Mouse (Mus musculus) heart, embryonic 16.5 days (tissue): ENCODE results near the gene Wdr48. TPM values are rescaled to one million over a fixed set of nuclear protein-coding genes. Genes with fewer than 3 reads are reported as not detected.

Experiments used
- ATAC-seq: fragments of 200-750 bp; cut with Nextera tagmentation; replicated peaks from 2 replicates; pipeline ENCODE4 v1.8.0; 2017; ENCODE audit warnings: moderate number of reproducible peaks; ENCODE audit not compliant: insufficient read depth, low FRiP score; ENCODE audit errors: extremely low read depth
- H3K27ac ChIP-seq: fragments of 300-500 bp; sonication (generic); 2 replicates; pipeline ENCODE4 v1.5.1; 2014; ENCODE audit warnings: mild to moderate bottlenecking, low read length, control low read depth, moderate library complexity
- H3K27me3 ChIP-seq: fragments of 300-500 bp; sonication (generic); 2 replicates; pipeline ENCODE4 v1.6.1; 2014; ENCODE audit warnings: low read length, mixed read lengths; ENCODE audit not compliant: control insufficient read depth, insufficient read depth
- H3K36me3 ChIP-seq: fragments of 300-500 bp; sonication (generic); 2 replicates; pipeline ENCODE4 v1.6.1; 2014; ENCODE audit not compliant: control insufficient read depth, insufficient read depth
- H3K4me1 ChIP-seq: fragments of 300-500 bp; sonication (generic); 2 replicates; pipeline ENCODE4 v1.6.1; 2014; ENCODE audit warnings: low read length, mixed read lengths; ENCODE audit not compliant: control insufficient read depth, insufficient read depth
- H3K4me2 ChIP-seq: fragments of 300-500 bp; sonication (generic); 2 replicates; pipeline ENCODE4 v1.6.1; 2014; ENCODE audit warnings: low read depth, mild to moderate bottlenecking, control low read depth, low read length
- H3K4me3 ChIP-seq: fragments of 300-500 bp; sonication (generic); 2 replicates; pipeline ENCODE4 v1.5.1; 2014; ENCODE audit warnings: mild to moderate bottlenecking, control low read depth, low read length
- H3K9ac ChIP-seq: fragments of 300-500 bp; sonication (generic); 2 replicates; pipeline ENCODE4 v1.6.1; 2014; ENCODE audit warnings: low read length, control low read depth
- H3K9me3 ChIP-seq: fragments of 300-500 bp; sonication (generic); replicated peaks from 2 replicates; pipeline ENCODE4 v1.6.1; 2016; ENCODE audit warnings: low read length; ENCODE audit not compliant: control insufficient read depth
- WGBS: fragments of 180-500 bp; shearing (Covaris S2); extraction: QIAGEN DNeasy Blood & Tissue Kit; methylation state at CpG from one replicate; pipeline ENCODE4 v1.1.7; 2014; 5-methylcytosine and 5-hydroxymethylcytosine counted together
- polyA plus RNA-seq: library from polyadenylated mRNA; unstranded; fragments of >200 nt; fragmentation: Nextera tagmentation; extraction: Ambion mirVana; gene quantifications from 2 replicates; pipeline ENCODE4 v1.2.1, GENCODE M21; 2015

The Wdr48 gene
- polyA plus RNA-seq, 1 experiment from 2014 or later = 36.1 TPM

DNA sequence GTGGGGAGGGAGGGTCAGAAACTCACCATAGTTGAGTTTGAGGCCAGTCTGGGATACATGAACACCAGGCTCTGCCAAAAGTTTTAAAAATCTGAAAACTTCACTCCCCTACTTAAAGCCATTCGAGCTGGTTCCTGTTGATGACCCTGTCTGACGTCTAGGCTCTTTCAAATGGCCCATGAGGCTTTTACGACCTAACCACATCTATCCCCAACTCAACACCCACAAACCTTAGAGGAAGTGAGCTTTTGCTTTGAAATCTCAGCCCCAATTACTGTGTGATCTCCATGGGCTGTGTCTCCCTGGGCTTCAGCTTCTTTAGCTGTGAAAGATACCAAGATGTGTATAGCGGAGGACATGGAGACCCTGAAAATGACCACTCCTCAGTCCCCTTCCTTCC is 43.8 kb downstream of the Wdr48 start:
- Histone ChIP-seq H3K27me3 (no peaks in the 10 kb centered on the region), H3K9me3 (no peaks in the 10 kb centered on the region), H3K27ac (no peak overlapping the region), H3K36me3 (no peaks in the 10 kb centered on the region), H3K4me2 (no peak overlapping the region), H3K4me1 (peaks cover 4% of the 10 kb centered on the region), H3K9ac (no peak overlapping the region), H3K4me3 (no peak overlapping the region)
- WGBS = 74% methylated on average over 4 of the region's 4 CpGs
- ATAC-seq = no peak

DNA sequence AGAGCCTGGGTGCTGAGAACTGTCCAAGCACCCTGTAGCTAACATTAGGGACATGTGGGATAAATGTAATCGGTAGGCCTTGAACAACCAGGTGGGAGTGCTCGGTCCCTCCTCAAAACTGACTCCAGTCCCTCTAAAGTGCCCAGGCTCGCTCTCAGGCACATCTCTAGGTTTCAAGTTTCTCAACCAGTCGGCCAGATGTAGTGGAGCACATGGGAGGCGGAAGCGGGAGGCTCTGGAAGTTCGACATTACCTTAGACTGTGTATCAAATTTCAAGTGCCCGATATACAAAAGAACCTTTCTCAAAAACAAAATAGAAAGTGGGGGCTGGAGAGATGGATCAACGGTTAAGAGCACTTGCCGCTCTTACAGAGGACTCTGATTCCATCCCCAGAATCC is 45.0 kb downstream of the Wdr48 start:
- Histone ChIP-seq H3K9me3 (no peaks in the 10 kb centered on the region), H3K36me3 (no peaks in the 10 kb centered on the region), H3K9ac (no peak overlapping the region), H3K27me3 (no peaks in the 10 kb centered on the region), H3K4me1 (peaks cover 4% of the 10 kb centered on the region), H3K27ac (no peak overlapping the region), H3K4me2 (no peak overlapping the region), H3K4me3 (no peak overlapping the region)
- 73% methylated on average over 10 of the region's 10 CpGs for WGBS
- no peak for ATAC-seq

DNA sequence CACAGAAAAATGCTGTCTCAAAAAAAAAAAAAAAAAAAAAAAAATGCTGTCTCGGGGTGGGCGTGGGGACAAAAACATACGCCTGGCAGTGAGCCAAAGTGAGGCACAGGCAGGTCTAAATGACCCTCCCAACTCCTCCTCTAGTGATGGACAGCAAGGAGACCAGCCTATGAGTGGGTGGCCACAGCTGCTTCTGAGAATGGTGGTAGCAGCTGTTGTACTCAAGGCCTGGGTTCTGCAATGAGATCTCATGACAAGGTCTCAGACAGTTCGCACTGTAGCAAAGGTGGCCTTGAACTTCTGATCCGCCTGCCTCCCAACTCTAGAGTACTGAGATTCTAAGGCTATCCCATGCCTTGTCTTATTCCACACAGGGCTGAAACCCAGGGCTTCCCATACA is 46.7 kb downstream of the Wdr48 start:
- Histone ChIP-seq H3K27ac (no peak overlapping the region), H3K36me3 (no peaks in the 10 kb centered on the region), H3K4me1 (peaks cover 2% of the 10 kb centered on the region), H3K27me3 (no peaks in the 10 kb centered on the region), H3K4me2 (no peak overlapping the region), H3K9ac (no peak overlapping the region), H3K4me3 (no peak overlapping the region), H3K9me3 (no peaks in the 10 kb centered on the region)
- ATAC-seq = no peak
- WGBS = 72% methylated on average over 5 of the region's 5 CpGs

DNA sequence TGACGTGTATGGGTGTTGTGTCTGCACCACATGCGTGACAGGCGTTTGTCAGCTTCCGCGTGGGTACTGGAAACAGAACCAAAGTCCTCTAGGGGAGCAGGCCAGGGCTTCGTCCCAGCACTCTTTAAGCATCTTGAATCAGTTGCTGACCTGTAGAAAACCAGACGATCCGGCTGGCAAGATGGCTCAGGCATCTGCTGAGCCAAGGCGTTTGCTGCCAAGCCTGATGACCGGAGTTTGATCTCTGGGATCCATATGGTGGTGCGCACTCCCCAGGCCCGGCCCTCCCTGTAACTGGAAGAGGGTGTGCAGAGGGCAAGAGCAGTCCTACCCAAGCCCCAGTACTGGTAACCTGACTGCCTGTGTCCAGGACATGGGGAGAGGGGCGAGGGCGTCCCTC is 47.2 kb downstream of the Wdr48 start:
- ATAC-seq = no peak
- H3K36me3 ChIP-seq = no peaks in the 10 kb centered on the region

DNA sequence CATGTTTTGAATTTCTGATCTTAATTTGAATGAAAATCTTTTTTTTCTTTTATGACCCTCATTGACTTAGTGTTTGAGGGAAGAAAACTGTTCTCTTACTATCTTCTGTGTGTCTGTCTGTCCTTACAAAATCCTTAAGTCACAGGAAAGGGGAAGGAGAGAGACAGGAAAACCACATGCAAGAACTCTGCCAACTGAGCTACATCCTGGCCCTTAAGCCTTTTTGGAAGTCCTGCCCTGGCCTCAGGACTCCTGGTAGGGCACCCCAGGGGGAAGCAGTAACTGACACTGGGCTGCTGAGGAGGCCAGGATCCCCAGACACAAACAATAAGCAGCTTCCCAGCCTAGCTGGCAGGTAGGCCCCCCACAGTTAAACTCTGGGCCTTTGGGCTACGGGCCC is 48.6 kb downstream of the Wdr48 start:
- H3K27ac ChIP-seq = no peak overlapping the region
- H3K4me3 ChIP-seq = no peak overlapping the region
- no peak overlapping the region for H3K4me2 ChIP-seq
- no peak for ATAC-seq
- H3K9me3 ChIP-seq = no peaks in the 10 kb centered on the region
- no peaks in the 10 kb centered on the region for H3K36me3 ChIP-seq
- H3K9ac ChIP-seq = no peak overlapping the region
- H3K4me1 ChIP-seq = no peaks in the 10 kb centered on the region
- H3K27me3 ChIP-seq = no peaks in the 10 kb centered on the region
- WGBS = 90% methylated on average over 1 of the region's 1 CpGs

More for the DNA sequence above, 47.2 kb downstream of the Wdr48 start:
- Histone ChIP-seq H3K9ac (no peak overlapping the region), H3K27ac (no peak overlapping the region), H3K9me3 (no peaks in the 10 kb centered on the region), H3K4me2 (no peak overlapping the region), H3K4me3 (no peak overlapping the region), H3K4me1 (no peaks in the 10 kb centered on the region), H3K27me3 (no peaks in the 10 kb centered on the region)
- WGBS = 73% methylated on average over 14 of the region's 14 CpGs

DNA sequence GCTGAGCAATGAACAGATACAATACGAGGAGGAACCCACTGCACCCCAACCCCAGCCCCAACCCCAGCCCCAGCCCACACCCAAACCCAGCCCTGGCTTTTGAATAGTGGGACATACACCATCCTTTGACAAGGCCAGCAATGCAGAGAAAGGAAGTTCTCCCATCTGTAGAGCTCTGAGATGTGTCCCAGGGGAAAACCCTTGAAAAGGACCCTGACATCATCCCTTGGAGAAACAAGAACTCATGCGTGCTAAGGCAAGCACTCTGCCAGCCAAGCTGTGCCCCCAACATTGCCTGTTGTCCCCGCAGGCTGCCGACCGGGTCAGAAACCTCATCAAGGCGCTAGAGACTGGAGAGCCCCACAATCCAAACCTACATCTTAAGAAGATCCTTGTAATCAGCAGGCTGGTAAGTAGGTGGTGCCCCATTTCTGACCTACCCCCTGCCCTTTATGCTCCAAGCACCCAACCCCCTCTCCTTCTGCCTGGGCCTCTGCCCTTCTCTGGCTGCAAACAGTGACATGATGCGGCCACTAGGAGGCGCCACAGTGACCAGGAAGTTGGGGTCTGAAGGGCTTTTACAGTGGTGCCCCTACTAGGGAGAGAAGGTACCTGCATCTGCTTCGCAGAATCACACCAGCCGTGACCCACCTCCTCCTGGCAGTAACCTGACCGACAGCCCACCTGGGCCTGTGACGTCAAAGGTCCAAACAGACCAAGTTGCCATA is 50.7 kb downstream of the Wdr48 start:
- H3K9ac ChIP-seq = no peak overlapping the region
- 68% methylated on average over 12 of the region's 12 CpGs for WGBS
- no peak for ATAC-seq

DNA sequence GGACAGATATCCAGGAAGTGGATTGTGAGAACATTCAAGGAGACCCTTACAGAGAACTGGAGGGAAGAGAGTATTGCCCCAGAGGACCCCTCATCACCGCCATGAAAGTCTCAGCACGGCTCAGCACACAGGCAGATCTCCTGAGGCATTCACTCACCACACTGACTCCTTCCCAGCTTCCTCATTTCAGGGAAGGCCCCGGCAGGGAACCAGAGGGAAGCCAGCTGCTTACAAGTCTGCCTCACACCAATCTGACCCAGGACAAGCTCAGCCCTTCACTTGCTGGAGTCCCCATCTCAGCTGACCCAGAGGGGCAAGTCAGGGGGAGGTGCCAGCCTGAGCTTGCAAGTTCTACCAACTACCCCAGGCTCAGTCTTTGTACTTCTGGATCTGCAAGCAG is 54.1 kb downstream of the Wdr48 start:
- Histone ChIP-seq H3K9me3 (no peaks in the 10 kb centered on the region), H3K27ac (no peak overlapping the region), H3K9ac (no peak overlapping the region), H3K4me1 (no peaks in the 10 kb centered on the region), H3K36me3 (no peaks in the 10 kb centered on the region), H3K27me3 (no peaks in the 10 kb centered on the region), H3K4me2 (no peak overlapping the region), H3K4me3 (no peak overlapping the region)
- no peak for ATAC-seq
- 30% methylated on average over 3 of the region's 3 CpGs for WGBS

More for the DNA sequence above, 50.7 kb downstream of the Wdr48 start:
- Histone ChIP-seq H3K36me3 (no peaks in the 10 kb centered on the region), H3K27ac (no peak overlapping the region), H3K9me3 (no peaks in the 10 kb centered on the region), H3K4me2 (no peak overlapping the region), H3K4me3 (no peak overlapping the region), H3K4me1 (no peaks in the 10 kb centered on the region), H3K27me3 (no peaks in the 10 kb centered on the region)

DNA sequence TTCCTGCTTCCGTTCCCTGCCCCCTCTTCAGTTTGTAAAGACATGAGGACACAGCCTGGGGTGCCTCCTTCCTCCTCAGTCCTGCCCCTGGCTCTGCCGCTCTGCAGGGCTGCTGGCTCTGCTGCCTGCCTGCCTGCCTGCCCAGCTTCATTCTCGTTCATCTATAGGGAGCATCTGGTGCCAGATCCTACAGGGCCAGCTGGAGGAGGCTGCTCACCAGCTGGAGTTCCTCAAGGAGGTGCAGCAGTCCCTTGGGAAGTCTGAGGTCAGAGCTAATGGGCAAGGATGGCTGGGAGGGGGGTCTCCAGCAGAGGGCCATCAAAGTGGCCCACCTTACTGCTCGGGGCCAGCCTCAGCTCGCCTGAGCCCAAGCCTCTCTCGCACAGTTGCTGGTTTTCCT is 55.8 kb downstream of the Wdr48 start:
- H3K4me2 ChIP-seq = no peak overlapping the region
- no peaks in the 10 kb centered on the region for H3K4me1 ChIP-seq
- no peaks in the 10 kb centered on the region for H3K27me3 ChIP-seq
- no peak overlapping the region for H3K9ac ChIP-seq
- no peak overlapping the region for H3K27ac ChIP-seq
- no peak for ATAC-seq
- WGBS = 56% methylated on average over 6 of the region's 6 CpGs
- no peak overlapping the region for H3K4me3 ChIP-seq
- H3K9me3 ChIP-seq = no peaks in the 10 kb centered on the region
- H3K36me3 ChIP-seq = no peaks in the 10 kb centered on the region

DNA sequence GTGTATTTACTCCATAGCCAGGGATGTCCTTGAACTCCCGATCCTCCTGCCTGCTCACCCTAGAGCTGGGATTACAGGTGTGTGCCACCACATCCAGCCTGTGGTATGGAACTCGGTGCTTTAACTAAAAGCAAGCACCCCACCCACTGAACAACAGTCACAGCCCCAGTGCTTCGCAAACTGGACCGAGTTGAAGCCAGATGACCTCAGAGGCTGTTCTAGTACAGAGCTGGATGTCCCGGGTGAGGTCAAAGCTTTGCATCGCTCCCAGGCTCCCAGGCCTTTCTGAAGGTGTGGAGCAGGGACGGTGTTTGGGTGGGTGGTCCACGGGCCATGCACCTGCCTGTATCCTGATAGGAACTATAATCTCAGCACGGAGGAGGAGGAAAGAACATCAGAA is 56.7 kb downstream of the Wdr48 start:
- no peaks in the 10 kb centered on the region for H3K4me1 ChIP-seq
- no peak for ATAC-seq
- no peaks in the 10 kb centered on the region for H3K36me3 ChIP-seq
- no peaks in the 10 kb centered on the region for H3K9me3 ChIP-seq
- 78% methylated on average over 9 of the region's 9 CpGs for WGBS
- no peak overlapping the region for H3K4me3 ChIP-seq
- no peak overlapping the region for H3K9ac ChIP-seq
- H3K27ac ChIP-seq = no peak overlapping the region
- no peak overlapping the region for H3K4me2 ChIP-seq
- no peaks in the 10 kb centered on the region for H3K27me3 ChIP-seq
